Mouse (Mus musculus) stomach, embryonic 15.5 days (tissue): ENCODE measurements around the gene Hist1h2ab. TPM values are rescaled to one million over a fixed set of nuclear protein-coding genes. Genes with fewer than 3 reads are reported as not detected.
A peak's percentile ranks its signal among the peaks of the same experiment; 100 is the strongest.
"Not testable (repeated sequence)": the region's sequence is repeated elsewhere in the genome, so short reads cannot be mapped to it uniquely, and the experiment has no call there.

Experiments used
- ATAC-seq: fragments of 200-750 bp; cut with Nextera tagmentation; 2 replicates; pipeline ENCODE4 v1.8.0; 2017; ENCODE audit warnings: low read depth, moderate number of reproducible peaks, moderate TSS enrichment; ENCODE audit not compliant: insufficient read depth, low FRiP score
- H3K27ac ChIP-seq: fragments of 300-500 bp; sonication (generic); 2 replicates; pipeline ENCODE4 v1.5.1; 2015; ENCODE audit warnings: mild to moderate bottlenecking, inconsistent platforms
- H3K27me3 ChIP-seq: fragments of 300-500 bp; sonication (generic); replicated peaks from 2 replicates; pipeline ENCODE4 v1.6.1; 2015; ENCODE audit warnings: inconsistent platforms
- H3K36me3 ChIP-seq: fragments of 300-500 bp; sonication (generic); 2 replicates; pipeline ENCODE4 v1.6.1; 2015; ENCODE audit warnings: inconsistent platforms
- H3K4me1 ChIP-seq: fragments of 300-500 bp; sonication (generic); 2 replicates; pipeline ENCODE4 v1.6.1; 2015; ENCODE audit warnings: inconsistent platforms
- H3K4me2 ChIP-seq: fragments of 300-500 bp; sonication (generic); 2 replicates; pipeline ENCODE4 v1.6.1; 2015; ENCODE audit warnings: mild to moderate bottlenecking, inconsistent platforms
- H3K4me3 ChIP-seq: fragments of 300-500 bp; sonication (generic); replicated peaks from 2 replicates; pipeline ENCODE4 v1.5.1; 2015; ENCODE audit warnings: inconsistent platforms
- H3K9ac ChIP-seq: fragments of 300-500 bp; sonication (generic); 2 replicates; pipeline ENCODE4 v1.6.1; 2015; ENCODE audit warnings: inconsistent platforms
- H3K9me3 ChIP-seq: fragments of 300-500 bp; sonication (generic); 2 replicates; pipeline ENCODE4 v1.6.1; 2016; ENCODE audit warnings: inconsistent platforms
- WGBS: fragments of 180-500 bp; shearing (Covaris S2); methylation state at CpG from one replicate; pipeline ENCODE4 v1.1.7; 2015; 5-methylcytosine and 5-hydroxymethylcytosine counted together
- polyA plus RNA-seq: library from polyadenylated mRNA; unstranded; fragments of >200 nt; fragmentation: Nextera tagmentation; extraction: Ambion mirVana; gene quantifications from 2 replicates; pipeline ENCODE4 v1.2.1, GENCODE M21; 2015

The Hist1h2ab gene
- polyA plus RNA-seq, 1 experiment from 2014 or later, result 63.1 TPM

GRCm38 (mm10) chr13:23757921-23758320, 7.0 kb downstream of the Hist1h2ab start:
- WGBS, result 43% methylated on average over 3 of the region's 3 CpGs
- no peaks in the 10 kb centered on the region for H3K36me3 ChIP-seq
- peak overlapping the region; percentile 62; the same call in 1 of the 2 replicates for H3K4me2 ChIP-seq
- H3K4me3 ChIP-seq, result no peak overlapping the region
- H3K27ac ChIP-seq, result peak overlapping the region; percentile 31; the same call in 1 of the 2 replicates
- no peaks in the 10 kb centered on the region for H3K9me3 ChIP-seq
- H3K27me3 ChIP-seq, result no peaks in the 10 kb centered on the region
- H3K9ac ChIP-seq, result no peak overlapping the region
- ATAC-seq, result no peak
- peaks cover 9% of the 10 kb centered on the region; the same call in 1 of the 2 replicates for H3K4me1 ChIP-seq

GRCm38 (mm10) chr13:23759251-23759771, 8.4 kb downstream of the Hist1h2ab start:
- H3K27ac ChIP-seq, result peak overlapping the region; percentile 92; the same call in 1 of the 2 replicates
- H3K36me3 ChIP-seq, result no peaks in the 10 kb centered on the region
- H3K27me3 ChIP-seq, result no peaks in the 10 kb centered on the region
- WGBS, result 70% methylated on average over 3 of the region's 3 CpGs
- H3K4me2 ChIP-seq, result no peak overlapping the region
- peaks cover 16% of the 10 kb centered on the region for H3K4me1 ChIP-seq
- no peak overlapping the region for H3K9ac ChIP-seq
- ATAC-seq, result no peak
- H3K4me3 ChIP-seq, result no peak overlapping the region
- H3K9me3 ChIP-seq, result no peaks in the 10 kb centered on the region

- Histone ChIP-seq H3K4me1 (peaks cover 18% of the 10 kb centered on the region), H3K36me3 (no peaks in the 10 kb centered on the region), H3K9ac (peak overlapping the region; percentile 9; the same call in 1 of the 2 replicates), H3K4me2 (peak overlapping the region; percentile 89), H3K27me3 (no peaks in the 10 kb centered on the region), H3K27ac (peak overlapping the region; percentile 92), H3K4me3 (peak overlapping the region; percentile 44; the same call in 1 of the 2 replicates), H3K9me3 (no peaks in the 10 kb centered on the region)
- no peak for ATAC-seq
- 65% methylated on average over 1 of the region's 1 CpGs for WGBS
Observed at GRCm38 (mm10) chr13:23759916-23760239, 9.0 kb downstream of the Hist1h2ab start.

GRCm38 (mm10) chr13:23760240-23760971, 9.5 kb downstream of the Hist1h2ab start:
- Histone ChIP-seq H3K9ac (peak overlapping the region; percentile 45), H3K4me1 (peaks cover 18% of the 10 kb centered on the region), H3K27ac (peak overlapping the region; percentile 92), H3K9me3 (no peaks in the 10 kb centered on the region), H3K36me3 (no peaks in the 10 kb centered on the region), H3K27me3 (no peaks in the 10 kb centered on the region), H3K4me3 (peak overlapping the region; percentile 44), H3K4me2 (peak overlapping the region; percentile 89)
- no peak; the same call in 1 of the 2 replicates for ATAC-seq
- WGBS, result 2% methylated on average over 26 of the region's 27 CpGs

GRCm38 (mm10) chr13:23760972-23761864, 10.3 kb downstream of the Hist1h2ab start, which contains the start of gene Hist1h4a:
TSS of gene Hist1h4a (minus strand) at chr13:23761230.
- peaks cover 18% of the 10 kb centered on the region for H3K4me1 ChIP-seq
- peak; percentile 63 for ATAC-seq
- H3K27me3 ChIP-seq, result no peaks in the 10 kb centered on the region
- no peaks in the 10 kb centered on the region for H3K36me3 ChIP-seq
- under 1% methylated on average over 69 of the region's 72 CpGs for WGBS
- no peaks in the 10 kb centered on the region for H3K9me3 ChIP-seq
- H3K27ac ChIP-seq, result peak within 1 kb of the TSS; percentile 92
- peak within 1 kb of the TSS; percentile 45 for H3K9ac ChIP-seq
- peak within 1 kb of the TSS; percentile 89 for H3K4me2 ChIP-seq
- peak within 1 kb of the TSS; percentile 44 for H3K4me3 ChIP-seq

GRCm38 (mm10) chr13:23761871-23762821, 11.2 kb downstream of the Hist1h2ab start, which contains the start of gene Hist1h3a:
TSS of gene Hist1h3a (minus strand) at chr13:23762386.
- not testable (repeated sequence) for H3K27me3 ChIP-seq, H3K36me3 ChIP-seq, H3K9me3 ChIP-seq
- Histone ChIP-seq H3K4me2 (peak within 1 kb of the TSS; percentile 89), H3K4me3 (peak within 1 kb of the TSS; percentile 55), H3K4me1 (peaks cover 18% of the 10 kb centered on the region), H3K9ac (peak within 1 kb of the TSS; percentile 45; the same call in 1 of the 2 replicates), H3K27ac (peak within 1 kb of the TSS; percentile 92)
- under 1% methylated on average over 31 of the region's 52 CpGs for WGBS
- peak; percentile 68 for ATAC-seq

GRCm38 (mm10) chr13:23763242-23763585, 12.3 kb downstream of the Hist1h2ab start:
- under 1% methylated on average over 10 of the region's 10 CpGs for WGBS

GRCm38 (mm10) chr13:23763586-23764323, 12.8 kb downstream of the Hist1h2ab start, which contains the start of gene Hist1h1a:
TSS of gene Hist1h1a (plus strand) at chr13:23763666.
- peak; percentile 74 for ATAC-seq
- Histone ChIP-seq H3K4me2 (peak within 1 kb of the TSS; percentile 89), H3K4me3 (peak within 1 kb of the TSS; percentile 55), H3K9me3 (no peaks in the 10 kb centered on the region), H3K36me3 (no peaks in the 10 kb centered on the region), H3K9ac (peak within 1 kb of the TSS; percentile 45), H3K27ac (peak within 1 kb of the TSS; percentile 92), H3K4me1 (peaks cover 15% of the 10 kb centered on the region), H3K27me3 (no peaks in the 10 kb centered on the region)
- WGBS, result 2% methylated on average over 34 of the region's 34 CpGs

More at GRCm38 (mm10) chr13:23763242-23763585, 12.3 kb downstream of the Hist1h2ab start:
- peak overlapping the region; percentile 45; the same call in 1 of the 2 replicates for H3K9ac ChIP-seq
- peak overlapping the region; percentile 55 for H3K4me3 ChIP-seq
- peak overlapping the region; percentile 89 for H3K4me2 ChIP-seq
- H3K9me3 ChIP-seq, result no peaks in the 10 kb centered on the region
- H3K4me1 ChIP-seq, result peaks cover 15% of the 10 kb centered on the region
- no peaks in the 10 kb centered on the region for H3K27me3 ChIP-seq
- peak overlapping the region; percentile 92 for H3K27ac ChIP-seq
- no peaks in the 10 kb centered on the region for H3K36me3 ChIP-seq
- ATAC-seq, result no peak

GRCm38 (mm10) chr13:23764324-23765171, 13.6 kb downstream of the Hist1h2ab start:
- 31% methylated on average over 12 of the region's 12 CpGs for WGBS
- peak overlapping the region; percentile 92 for H3K27ac ChIP-seq

GRCm38 (mm10) chr13:23765172-23765513, 14.2 kb downstream of the Hist1h2ab start:
- no peak for ATAC-seq
- H3K4me1 ChIP-seq, result peaks cover 12% of the 10 kb centered on the region
- no peak overlapping the region for H3K4me3 ChIP-seq
- H3K27ac ChIP-seq, result no peak overlapping the region
- no peaks in the 10 kb centered on the region for H3K36me3 ChIP-seq
- H3K4me2 ChIP-seq, result no peak overlapping the region
- H3K27me3 ChIP-seq, result no peaks in the 10 kb centered on the region
- no peaks in the 10 kb centered on the region for H3K9me3 ChIP-seq
- no peak overlapping the region for H3K9ac ChIP-seq
- WGBS, result 60% methylated on average over 1 of the region's 1 CpGs

More at GRCm38 (mm10) chr13:23764324-23765171, 13.6 kb downstream of the Hist1h2ab start:
- no peak for ATAC-seq
- Histone ChIP-seq H3K4me1 (peaks cover 15% of the 10 kb centered on the region), H3K9me3 (no peaks in the 10 kb centered on the region), H3K4me3 (peak overlapping the region; percentile 55), H3K36me3 (no peaks in the 10 kb centered on the region), H3K9ac (peak overlapping the region; percentile 45), H3K27me3 (no peaks in the 10 kb centered on the region), H3K4me2 (peak overlapping the region; percentile 89)
